Mouse (Mus musculus): ENCODE measurements around the gene Ppp1r36. TPM values are rescaled to one million over a fixed set of nuclear protein-coding genes. Genes with fewer than 3 reads are reported as not detected.
A peak's percentile ranks its signal among the peaks of the same experiment; 100 is the strongest.

The Ppp1r36 gene
- polyA plus RNA-seq, 1 experiment from 2014 or later: 1.2 TPM

- H3K27me3 ChIP-seq (ENCODE audit: control insufficient read depth, insufficient read depth, low read length): peaks cover 14% of the 10 kb centered on the region
- ATAC-seq (replicated peaks; ENCODE audit: insufficient number of reproducible peaks, low FRiP score, low TSS enrichment, low read depth): peak; percentile 99
Observed at GRCm38 (mm10) chr12:76403886-76404537, 13.3 kb upstream of the Ppp1r36 start, which contains the start of gene Hspa2. Hspa2 (plus strand) TSS chr12:76404176.

DNA sequence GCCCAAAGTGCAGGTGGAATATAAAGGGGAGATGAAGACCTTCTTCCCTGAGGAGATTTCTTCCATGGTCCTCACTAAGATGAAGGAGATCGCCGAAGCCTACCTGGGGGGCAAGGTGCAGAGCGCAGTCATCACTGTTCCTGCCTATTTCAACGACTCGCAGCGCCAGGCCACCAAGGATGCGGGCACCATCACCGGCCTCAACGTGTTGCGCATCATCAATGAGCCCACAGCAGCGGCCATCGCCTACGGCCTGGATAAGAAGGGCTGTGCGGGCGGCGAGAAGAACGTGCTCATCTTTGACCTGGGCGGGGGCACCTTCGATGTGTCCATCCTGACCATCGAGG lies 12.5 kb upstream of the Ppp1r36 start:
- WGBS: 8% methylated on average over 20 of the region's 20 CpGs
- no peak overlapping the region for H3K9ac ChIP-seq (replicated peaks; ENCODE audit: low read length)
- H3K9me3 ChIP-seq (replicated peaks; ENCODE audit: control insufficient read depth, low read length): no peaks in the 10 kb centered on the region
- no peaks in the 10 kb centered on the region for H3K36me3 ChIP-seq (replicated peaks; ENCODE audit: control insufficient read depth, insufficient read depth, low read depth, low read length)
- H3K27me3 ChIP-seq (ENCODE audit: control insufficient read depth, insufficient read depth, low read length): peaks cover 14% of the 10 kb centered on the region
- H3K27ac ChIP-seq (replicated peaks; ENCODE audit: low read depth, low read length): no peak overlapping the region
- DNase-seq (ENCODE audit: low spot score): no peak
- peaks cover 2% of the 10 kb centered on the region; the same call in 1 of the 2 replicates for H3K4me1 ChIP-seq (ENCODE audit: control insufficient read depth, insufficient read depth, low read length)
- H3K4me2 ChIP-seq (ENCODE audit: low read depth, low read length): peak overlapping the region; percentile 65; the same call in 1 of the 2 replicates
- no peak for ATAC-seq (replicated peaks; ENCODE audit: insufficient number of reproducible peaks, low FRiP score, low TSS enrichment, low read depth)
- peak overlapping the region; percentile 65 for H3K4me3 ChIP-seq (ENCODE audit: low read depth, low read length)

More at GRCm38 (mm10) chr12:76403886-76404537, 13.3 kb upstream of the Ppp1r36 start, which contains the start of gene Hspa2:
- Histone ChIP-seq H3K9me3 (replicated peaks; ENCODE audit: control insufficient read depth, low read length) (no peaks in the 10 kb centered on the region), H3K27ac (replicated peaks; ENCODE audit: low read depth, low read length) (peak within 1 kb of the TSS; percentile 76), H3K36me3 (replicated peaks; ENCODE audit: control insufficient read depth, insufficient read depth, low read depth, low read length) (no peaks in the 10 kb centered on the region), H3K4me3 (ENCODE audit: low read depth, low read length) (peak within 1 kb of the TSS; percentile 65), H3K9ac (replicated peaks; ENCODE audit: low read length) (peak within 1 kb of the TSS; percentile 64), H3K4me1 (ENCODE audit: control insufficient read depth, insufficient read depth, low read length) (peaks cover 2% of the 10 kb centered on the region; the same call in 1 of the 2 replicates), H3K4me2 (ENCODE audit: low read depth, low read length) (peak within 1 kb of the TSS; percentile 71)
- peak; percentile 100 for DNase-seq (ENCODE audit: low spot score)
- WGBS: under 1% methylated on average over 54 of the region's 54 CpGs

GRCm38 (mm10) chr12:76405183-76405970 lies 12.0 kb upstream of the Ppp1r36 start:
- Histone ChIP-seq H3K4me2 (ENCODE audit: low read depth, low read length) (peak overlapping the region; percentile 65), H3K36me3 (replicated peaks; ENCODE audit: control insufficient read depth, insufficient read depth, low read depth, low read length) (no peaks in the 10 kb centered on the region), H3K27me3 (ENCODE audit: control insufficient read depth, insufficient read depth, low read length) (peaks cover 14% of the 10 kb centered on the region), H3K9ac (replicated peaks; ENCODE audit: low read length) (no peak overlapping the region), H3K27ac (replicated peaks; ENCODE audit: low read depth, low read length) (no peak overlapping the region), H3K9me3 (replicated peaks; ENCODE audit: control insufficient read depth, low read length) (no peaks in the 10 kb centered on the region), H3K4me3 (ENCODE audit: low read depth, low read length) (peak overlapping the region; percentile 65), H3K4me1 (ENCODE audit: control insufficient read depth, insufficient read depth, low read length) (peaks cover 2% of the 10 kb centered on the region; the same call in 1 of the 2 replicates)
- DNase-seq (ENCODE audit: low spot score) (no peak), ATAC-seq (replicated peaks; ENCODE audit: insufficient number of reproducible peaks, low FRiP score, low TSS enrichment, low read depth) (no peak)
- 2% methylated on average over 64 of the region's 64 CpGs for WGBS

DNA sequence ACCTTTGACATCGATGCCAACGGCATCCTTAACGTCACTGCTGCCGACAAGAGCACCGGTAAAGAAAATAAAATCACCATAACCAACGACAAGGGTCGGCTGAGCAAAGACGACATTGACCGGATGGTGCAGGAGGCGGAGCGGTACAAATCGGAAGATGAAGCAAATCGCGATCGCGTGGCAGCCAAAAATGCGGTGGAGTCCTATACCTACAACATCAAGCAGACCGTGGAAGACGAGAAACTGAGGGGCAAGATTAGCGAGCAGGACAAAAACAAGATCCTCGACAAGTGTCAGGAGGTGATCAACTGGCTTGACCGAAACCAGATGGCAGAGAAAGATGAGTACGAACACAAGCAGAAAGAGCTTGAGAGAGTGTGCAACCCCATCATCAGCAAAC lies 11.4 kb upstream of the Ppp1r36 start:
- DNase-seq (ENCODE audit: low spot score) (peak; percentile 49), ATAC-seq (replicated peaks; ENCODE audit: insufficient number of reproducible peaks, low FRiP score, low TSS enrichment, low read depth) (no peak)
- Histone ChIP-seq H3K4me2 (ENCODE audit: low read depth, low read length) (peak overlapping the region; percentile 25), H3K9ac (replicated peaks; ENCODE audit: low read length) (no peak overlapping the region), H3K4me1 (ENCODE audit: control insufficient read depth, insufficient read depth, low read length) (peaks cover 2% of the 10 kb centered on the region; the same call in 1 of the 2 replicates), H3K27ac (replicated peaks; ENCODE audit: low read depth, low read length) (no peak overlapping the region), H3K9me3 (replicated peaks; ENCODE audit: control insufficient read depth, low read length) (no peaks in the 10 kb centered on the region), H3K36me3 (replicated peaks; ENCODE audit: control insufficient read depth, insufficient read depth, low read depth, low read length) (no peaks in the 10 kb centered on the region), H3K27me3 (ENCODE audit: control insufficient read depth, insufficient read depth, low read length) (peaks cover 14% of the 10 kb centered on the region), H3K4me3 (ENCODE audit: low read depth, low read length) (peak overlapping the region; percentile 12; the same call in 1 of the 2 replicates)
- WGBS: 2% methylated on average over 23 of the region's 23 CpGs

GRCm38 (mm10) chr12:76407184-76407583 lies 10.2 kb upstream of the Ppp1r36 start:
- no peak overlapping the region for H3K9ac ChIP-seq (replicated peaks; ENCODE audit: low read length)
- H3K9me3 ChIP-seq (replicated peaks; ENCODE audit: control insufficient read depth, low read length): no peaks in the 10 kb centered on the region
- H3K27me3 ChIP-seq (ENCODE audit: control insufficient read depth, insufficient read depth, low read length): peaks cover 14% of the 10 kb centered on the region
- no peak overlapping the region for H3K4me2 ChIP-seq (ENCODE audit: low read depth, low read length)
- ATAC-seq (replicated peaks; ENCODE audit: insufficient number of reproducible peaks, low FRiP score, low TSS enrichment, low read depth): no peak
- H3K4me3 ChIP-seq (ENCODE audit: low read depth, low read length): no peak overlapping the region
- no peaks in the 10 kb centered on the region for H3K36me3 ChIP-seq (replicated peaks; ENCODE audit: control insufficient read depth, insufficient read depth, low read depth, low read length)
- WGBS: 21% methylated on average over 1 of the region's 1 CpGs
- peak; percentile 33 for DNase-seq (ENCODE audit: low spot score)
- H3K4me1 ChIP-seq (ENCODE audit: control insufficient read depth, insufficient read depth, low read length): peaks cover 2% of the 10 kb centered on the region; the same call in 1 of the 2 replicates
- H3K27ac ChIP-seq (replicated peaks; ENCODE audit: low read depth, low read length): no peak overlapping the region

DNA sequence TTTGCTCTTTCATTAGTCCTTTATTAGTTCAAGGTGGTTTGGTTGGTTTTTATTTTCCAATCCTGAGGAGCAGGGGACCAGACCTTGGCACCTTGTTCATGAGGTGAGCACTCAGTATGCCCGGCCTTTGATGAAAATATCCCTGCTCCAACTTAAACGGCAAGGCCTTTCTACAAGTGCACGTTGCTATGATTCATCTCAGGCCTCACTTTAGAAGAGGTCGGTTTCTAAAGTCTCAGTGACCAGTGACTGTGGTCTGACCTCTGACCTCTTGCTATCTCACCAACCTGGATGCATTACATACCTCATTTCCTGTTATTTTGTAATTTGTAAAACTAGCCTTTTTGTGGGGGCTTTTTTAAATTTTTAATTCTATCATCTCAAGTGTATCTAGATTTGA lies 8.2 kb upstream of the Ppp1r36 start:
- Histone ChIP-seq H3K27me3 (ENCODE audit: control insufficient read depth, insufficient read depth, low read length) (peaks cover 14% of the 10 kb centered on the region), H3K9ac (replicated peaks; ENCODE audit: low read length) (no peak overlapping the region), H3K36me3 (replicated peaks; ENCODE audit: control insufficient read depth, insufficient read depth, low read depth, low read length) (no peaks in the 10 kb centered on the region), H3K27ac (replicated peaks; ENCODE audit: low read depth, low read length) (no peak overlapping the region), H3K4me1 (ENCODE audit: control insufficient read depth, insufficient read depth, low read length) (peaks cover 2% of the 10 kb centered on the region; the same call in 1 of the 2 replicates), H3K9me3 (replicated peaks; ENCODE audit: control insufficient read depth, low read length) (no peaks in the 10 kb centered on the region), H3K4me3 (ENCODE audit: low read depth, low read length) (no peak overlapping the region), H3K4me2 (ENCODE audit: low read depth, low read length) (no peak overlapping the region)
- ATAC-seq (replicated peaks; ENCODE audit: insufficient number of reproducible peaks, low FRiP score, low TSS enrichment, low read depth) (no peak), DNase-seq (ENCODE audit: low spot score) (no peak)
- 28% methylated on average over 4 of the region's 4 CpGs for WGBS

GRCm38 (mm10) chr12:76415383-76416010 lies 1.8 kb upstream of the Ppp1r36 start:
- DNase-seq (ENCODE audit: low spot score) (no peak), ATAC-seq (replicated peaks; ENCODE audit: insufficient number of reproducible peaks, low FRiP score, low TSS enrichment, low read depth) (no peak)
- no peak overlapping the region for H3K4me3 ChIP-seq (ENCODE audit: low read depth, low read length)
- no peak overlapping the region for H3K9ac ChIP-seq (replicated peaks; ENCODE audit: low read length)
- H3K27me3 ChIP-seq (ENCODE audit: control insufficient read depth, insufficient read depth, low read length): no peaks in the 10 kb centered on the region
- no peaks in the 10 kb centered on the region for H3K9me3 ChIP-seq (replicated peaks; ENCODE audit: control insufficient read depth, low read length)
- no peaks in the 10 kb centered on the region; the same call in 1 of the 2 replicates for H3K4me1 ChIP-seq (ENCODE audit: control insufficient read depth, insufficient read depth, low read length)
- no peaks in the 10 kb centered on the region for H3K36me3 ChIP-seq (replicated peaks; ENCODE audit: control insufficient read depth, insufficient read depth, low read depth, low read length)
- no peak overlapping the region for H3K27ac ChIP-seq (replicated peaks; ENCODE audit: low read depth, low read length)
- WGBS: 80% methylated on average over 11 of the region's 12 CpGs
- no peak overlapping the region for H3K4me2 ChIP-seq (ENCODE audit: low read depth, low read length)
